Mouse (Mus musculus) splenic B cell, adult 2 months (primary cell): ENCODE results near the gene Arhgap15.
A peak's percentile ranks its signal among the peaks of the same experiment; 100 is the strongest.

ENCODE experiments used
- DNase-seq: peaks from one replicate; pipeline ENCODE4 v3.0.0-alpha.2; 2011; ENCODE audit warnings: low read depth, low spot score
- H3K27me3 ChIP-seq: 2 replicates; pipeline ENCODE4 v1.6.1; 2012; ENCODE audit warnings: mild to moderate bottlenecking, low read length, moderate library complexity, mixed read lengths; ENCODE audit not compliant: control insufficient read depth, poor library complexity, insufficient read depth, severe bottlenecking
- H3K36me3 ChIP-seq: 2 replicates; pipeline ENCODE4 v1.6.1; 2012; ENCODE audit warnings: mild to moderate bottlenecking, low read length, moderate library complexity, mixed read lengths; ENCODE audit not compliant: control insufficient read depth, poor library complexity, insufficient read depth, severe bottlenecking

The Arhgap15 gene

DNA sequence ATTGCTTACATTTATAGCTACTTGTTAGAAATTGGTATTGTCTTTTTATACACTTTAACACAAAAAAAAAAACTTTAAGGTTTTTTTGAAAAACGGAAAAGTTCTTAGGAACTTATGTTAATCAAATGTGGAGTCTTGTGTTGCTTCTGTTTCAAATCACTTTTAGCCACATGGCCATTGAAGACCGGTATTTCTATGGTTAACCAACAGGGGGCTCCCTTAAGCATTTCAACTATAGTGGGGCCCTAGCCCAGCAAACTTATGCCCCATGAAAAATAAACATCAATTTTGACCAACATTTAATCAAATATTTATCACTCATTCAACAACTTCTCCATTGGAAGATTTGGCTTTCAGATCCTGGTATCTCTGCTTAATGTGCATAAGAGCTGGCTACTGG lies 557.5 kb downstream of the Arhgap15 start:
- H3K36me3 ChIP-seq = no peaks in the 10 kb centered on the region
- H3K27me3 ChIP-seq = no peaks in the 10 kb centered on the region
- peak; percentile 18 for DNase-seq

DNA sequence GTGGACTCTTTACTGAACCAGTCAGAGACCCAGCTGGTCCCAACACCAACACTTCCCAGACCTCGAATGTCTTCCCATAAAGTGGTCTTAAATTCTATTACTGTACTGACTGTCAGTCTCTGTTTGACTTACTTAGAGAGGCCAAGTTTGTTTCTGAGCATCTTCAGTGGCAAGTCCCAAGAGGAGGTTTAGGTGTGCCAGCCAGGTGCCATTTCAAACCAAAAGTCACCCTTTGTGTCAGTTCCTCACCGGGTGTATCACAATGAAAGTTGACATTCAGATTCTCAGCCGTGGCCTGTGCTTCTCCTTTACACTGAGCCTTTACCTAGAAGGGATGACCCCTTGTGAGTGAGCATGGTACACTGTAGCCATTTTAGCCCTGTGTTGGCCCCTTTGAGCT lies 560.5 kb downstream of the Arhgap15 start:
- H3K36me3 ChIP-seq = no peaks in the 10 kb centered on the region
- no peaks in the 10 kb centered on the region for H3K27me3 ChIP-seq
- DNase-seq = no peak

DNA sequence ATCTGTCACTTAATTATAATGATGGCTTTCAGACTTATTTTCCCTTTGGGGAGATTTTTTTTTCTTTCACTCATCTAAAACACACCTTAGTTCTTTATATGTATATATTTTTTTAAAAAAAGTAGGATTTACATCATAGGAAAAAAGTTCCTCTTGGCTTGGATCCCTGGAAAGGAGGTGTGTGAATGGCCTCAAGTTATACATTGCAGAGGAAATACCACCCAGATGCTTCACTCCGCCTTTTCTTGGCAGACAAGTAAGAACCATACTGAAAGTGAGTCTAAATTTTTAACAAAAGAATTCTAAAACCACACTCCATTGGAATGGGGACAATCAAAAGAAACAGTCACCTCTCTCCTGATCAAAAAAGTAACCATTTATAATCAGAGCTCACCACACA lies 560.9 kb downstream of the Arhgap15 start:
- DNase-seq = no peak
- Histone ChIP-seq H3K27me3 (no peaks in the 10 kb centered on the region), H3K36me3 (no peaks in the 10 kb centered on the region)

DNA sequence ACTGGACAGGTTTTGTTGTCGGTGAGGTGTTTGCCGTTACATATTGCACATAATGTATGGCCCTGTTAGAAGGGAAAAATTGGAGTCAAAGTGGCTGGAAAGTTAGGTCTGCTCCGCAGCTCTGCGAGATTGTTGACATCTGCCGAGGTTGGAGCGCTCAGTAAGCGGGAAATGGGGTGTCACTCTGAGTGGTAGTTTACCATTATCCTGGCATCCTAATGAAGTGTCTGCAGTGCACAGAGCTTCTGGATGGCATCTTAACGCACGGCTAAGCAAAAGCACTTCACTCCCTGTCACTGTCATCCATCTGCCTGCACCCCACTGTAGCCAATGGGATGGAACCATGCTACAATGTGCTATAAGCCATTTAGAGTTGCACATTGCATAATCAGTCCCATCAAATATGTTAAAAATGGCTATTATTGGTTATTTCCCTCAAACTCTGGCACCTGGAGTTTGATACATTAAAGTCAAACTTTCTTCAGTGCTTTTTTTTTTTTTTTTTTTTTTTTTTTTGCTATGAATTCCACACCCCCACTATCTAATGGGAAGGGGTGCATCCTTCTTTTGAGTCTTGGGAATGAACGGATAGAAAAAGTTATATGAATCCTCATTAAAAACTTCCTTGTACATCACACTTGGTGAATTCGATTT lies 561.6 kb downstream of the Arhgap15 start:
- no peak for DNase-seq
- Histone ChIP-seq H3K36me3 (no peaks in the 10 kb centered on the region), H3K27me3 (no peaks in the 10 kb centered on the region)

DNA sequence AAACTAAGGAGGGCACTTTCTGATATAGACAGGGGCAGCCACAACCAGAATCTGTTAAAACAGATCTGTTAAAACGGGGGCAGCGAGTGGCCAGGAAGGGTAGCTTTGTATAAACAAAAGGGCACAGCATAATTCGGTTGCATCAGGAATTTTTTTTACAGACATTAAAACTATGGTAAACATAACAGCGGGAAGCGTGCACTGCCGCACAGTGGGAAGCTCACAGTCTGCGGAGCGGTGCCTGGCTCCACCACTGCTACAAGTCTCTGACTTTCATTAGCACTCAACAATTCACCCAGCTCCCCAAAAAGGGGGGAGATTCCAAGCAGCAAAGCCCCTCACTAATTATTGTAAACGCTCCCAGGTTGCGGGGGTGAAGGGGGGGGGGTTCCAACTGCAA lies 562.6 kb downstream of the Arhgap15 start:
- H3K27me3 ChIP-seq = no peaks in the 10 kb centered on the region
- H3K36me3 ChIP-seq = no peaks in the 10 kb centered on the region
- no peak for DNase-seq

DNA sequence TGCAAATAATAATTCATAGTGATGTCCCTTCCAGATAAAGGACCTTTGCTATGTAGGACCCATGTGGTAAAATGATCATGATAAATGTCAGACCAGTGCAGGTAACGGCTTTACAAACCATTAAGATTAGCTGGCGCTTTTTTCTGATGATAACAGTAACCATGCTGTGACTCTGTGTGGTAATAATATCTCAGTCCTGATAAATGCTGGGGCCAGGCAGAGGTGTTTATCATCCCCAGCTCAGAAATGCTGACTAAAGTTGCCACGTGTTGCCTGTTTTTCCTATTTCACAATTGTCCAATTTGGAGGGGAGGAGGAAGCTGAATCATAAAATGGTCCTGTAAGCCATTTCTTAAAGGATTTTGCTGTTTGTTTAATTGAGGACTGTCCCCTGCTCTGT lies 564.9 kb downstream of the Arhgap15 start:
- Histone ChIP-seq H3K27me3 (no peaks in the 10 kb centered on the region), H3K36me3 (0 out of 2 replicates have a peak, but pooled peaks cover 3% of the 10 kb centered on the region)
- DNase-seq = no peak

DNA sequence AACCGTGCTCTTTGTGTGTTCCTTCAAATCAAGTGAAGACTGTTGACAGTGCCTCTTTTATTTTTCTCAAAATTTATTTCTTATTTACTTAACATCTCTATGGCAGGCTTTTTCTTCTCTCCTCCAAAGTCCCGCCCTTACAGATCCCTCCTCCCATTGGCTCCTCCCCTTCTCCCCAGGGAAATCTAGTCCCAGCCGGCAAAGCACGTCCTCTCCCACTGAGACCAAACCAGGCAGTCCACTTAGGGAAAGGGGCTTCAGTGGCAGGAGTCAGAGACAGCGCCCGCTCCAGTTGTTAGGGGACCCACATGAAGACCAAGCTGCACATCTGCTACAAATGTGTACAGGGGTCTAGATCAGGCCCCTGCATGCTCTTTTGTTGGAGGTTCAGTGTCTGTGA lies 569.8 kb downstream of the Arhgap15 start:
- H3K27me3 ChIP-seq = no peaks in the 10 kb centered on the region
- peaks cover 3% of the 10 kb centered on the region; the same call in 1 of the 2 replicates for H3K36me3 ChIP-seq
- no peak for DNase-seq

DNA sequence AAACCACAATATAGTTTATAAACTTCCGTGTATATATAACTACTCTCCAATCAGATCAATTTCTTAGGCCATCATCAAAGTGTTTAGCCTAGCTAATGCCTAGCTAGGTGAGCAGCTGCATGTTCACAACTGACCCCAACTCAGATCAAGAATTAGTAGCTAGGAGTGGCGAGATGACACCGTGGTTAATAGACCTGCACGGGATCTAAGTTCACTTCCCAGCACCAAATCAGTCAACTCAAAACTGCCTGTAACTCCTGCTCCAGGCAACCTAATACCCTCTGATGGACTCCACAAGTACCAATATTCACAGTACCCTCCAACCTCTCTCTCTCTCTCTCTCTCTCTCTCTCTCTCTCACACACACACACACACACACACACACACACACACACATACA lies 570.9 kb downstream of the Arhgap15 start:
- DNase-seq = no peak
- Histone ChIP-seq H3K27me3 (no peaks in the 10 kb centered on the region), H3K36me3 (peaks cover 3% of the 10 kb centered on the region; the same call in 1 of the 2 replicates)

DNA sequence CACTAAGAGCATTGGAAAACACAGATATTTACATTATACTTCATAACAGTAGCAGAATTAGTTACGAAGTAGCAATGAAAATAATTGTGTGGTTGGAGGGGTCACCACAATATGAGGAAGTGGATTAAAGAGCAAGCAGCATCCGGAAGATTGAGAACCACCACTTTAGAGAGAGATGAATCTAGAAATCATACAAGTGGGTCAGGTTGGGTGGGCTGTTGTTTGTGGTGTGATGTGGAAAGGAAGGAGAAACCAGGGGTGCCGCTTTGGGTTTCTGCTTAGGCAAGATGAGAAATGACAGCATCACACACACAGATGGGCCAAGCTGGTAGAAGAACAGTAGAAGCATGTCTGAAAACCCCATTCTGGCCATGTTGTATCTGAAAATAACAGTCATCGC lies 575.2 kb downstream of the Arhgap15 start:
- no peaks in the 10 kb centered on the region; the same call in 1 of the 2 replicates for H3K36me3 ChIP-seq
- no peaks in the 10 kb centered on the region for H3K27me3 ChIP-seq
- DNase-seq = no peak

DNA sequence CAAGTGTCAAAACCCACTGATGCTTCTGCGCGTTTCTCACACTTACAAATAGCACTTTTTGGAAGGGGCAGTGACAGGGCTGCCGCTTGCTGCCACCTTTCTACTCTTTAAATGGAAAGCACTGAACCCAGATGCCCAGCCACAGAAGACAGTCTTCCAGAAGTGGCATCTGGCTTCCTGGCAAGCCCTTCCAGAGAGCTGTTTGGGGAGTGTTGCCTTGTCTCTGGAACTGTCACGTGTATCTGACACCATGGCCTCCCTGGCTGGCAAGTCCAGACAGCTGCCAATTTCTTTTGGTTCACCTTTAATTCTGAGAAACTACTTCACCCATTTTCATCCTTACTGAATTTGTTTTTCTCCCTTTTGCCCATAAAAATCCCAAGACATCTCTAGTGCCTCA lies 584.7 kb downstream of the Arhgap15 start:
- no peaks in the 10 kb centered on the region for H3K36me3 ChIP-seq
- no peak for DNase-seq
- no peaks in the 10 kb centered on the region for H3K27me3 ChIP-seq

DNA sequence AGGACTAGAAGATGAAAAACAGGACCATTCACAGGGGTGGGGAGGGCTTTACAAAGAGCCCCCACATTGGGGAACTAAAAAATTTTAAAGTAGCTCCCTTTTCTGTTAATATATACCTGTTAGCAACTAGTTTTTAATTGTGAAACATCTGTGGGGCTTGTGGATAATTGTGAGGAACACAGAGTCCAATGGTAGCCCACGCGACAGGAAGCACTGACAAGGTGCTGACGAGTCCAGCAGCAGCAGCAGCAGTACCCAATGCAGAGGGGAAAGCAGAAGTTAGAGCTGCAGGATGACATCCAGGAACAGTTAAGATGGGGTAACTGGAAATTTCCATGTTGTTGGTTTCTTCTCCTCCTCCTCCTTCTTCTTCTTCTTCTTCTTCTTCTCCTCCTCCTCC lies 585.4 kb downstream of the Arhgap15 start:
- no peaks in the 10 kb centered on the region for H3K27me3 ChIP-seq
- DNase-seq = peak; percentile 14
- no peaks in the 10 kb centered on the region for H3K36me3 ChIP-seq

DNA sequence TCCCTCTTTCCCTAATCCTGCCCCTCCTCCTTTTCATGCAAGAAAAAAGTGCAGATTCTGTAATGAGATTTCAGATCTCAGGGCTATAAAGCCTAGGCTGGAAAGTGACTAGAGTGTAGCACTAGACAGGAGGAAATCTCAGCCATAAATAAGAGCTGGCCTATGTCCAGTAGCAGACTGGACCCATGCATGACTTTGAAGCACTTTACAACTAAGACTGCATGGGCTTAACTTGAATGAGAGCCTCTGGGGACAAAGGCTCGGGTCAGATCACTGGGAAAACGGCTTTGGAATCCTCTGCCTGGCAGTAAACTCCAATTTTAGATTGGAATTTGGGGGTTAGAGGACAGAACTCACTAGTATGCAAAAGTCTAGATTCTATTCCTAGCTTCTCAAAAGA lies 585.9 kb downstream of the Arhgap15 start:
- DNase-seq = no peak
- 0 out of 2 replicates have a peak, but pooled peaks cover 1% of the 10 kb centered on the region for H3K36me3 ChIP-seq

DNA sequence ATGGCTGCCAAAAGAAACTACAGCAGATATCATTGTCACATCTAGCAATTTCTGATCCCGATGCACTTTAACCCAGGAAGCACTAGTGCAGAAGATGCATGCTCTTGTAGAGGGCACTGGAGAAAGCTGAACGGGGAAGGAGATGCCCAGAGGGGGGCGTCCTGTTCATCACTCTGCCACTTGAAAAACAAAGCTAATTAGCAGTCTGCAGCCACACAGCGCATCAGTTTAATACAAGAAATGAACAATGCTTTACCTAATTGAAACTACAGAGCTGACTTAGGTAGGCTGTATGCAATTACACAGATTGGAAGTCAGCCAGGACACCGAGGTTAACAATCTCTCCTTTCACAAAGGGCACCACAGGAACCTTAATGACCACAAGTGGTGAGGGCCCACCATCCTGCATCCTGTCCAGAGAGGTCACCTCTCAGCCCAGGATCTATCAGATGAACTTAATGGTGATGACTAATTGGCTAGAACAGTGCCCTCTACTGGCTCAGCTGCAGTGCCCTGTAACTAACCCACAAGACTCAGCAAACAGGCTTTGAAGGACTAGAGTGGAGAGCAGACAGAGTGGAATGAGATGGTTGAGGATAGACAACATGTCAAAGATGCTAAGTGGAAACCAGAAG lies 588.2 kb downstream of the Arhgap15 start:
- Histone ChIP-seq H3K27me3 (no peaks in the 10 kb centered on the region), H3K36me3 (0 out of 2 replicates have a peak, but pooled peaks cover 1% of the 10 kb centered on the region)
- DNase-seq = peak; percentile 38

More for the DNA sequence above, 585.9 kb downstream of the Arhgap15 start:
- H3K27me3 ChIP-seq = no peaks in the 10 kb centered on the region

DNA sequence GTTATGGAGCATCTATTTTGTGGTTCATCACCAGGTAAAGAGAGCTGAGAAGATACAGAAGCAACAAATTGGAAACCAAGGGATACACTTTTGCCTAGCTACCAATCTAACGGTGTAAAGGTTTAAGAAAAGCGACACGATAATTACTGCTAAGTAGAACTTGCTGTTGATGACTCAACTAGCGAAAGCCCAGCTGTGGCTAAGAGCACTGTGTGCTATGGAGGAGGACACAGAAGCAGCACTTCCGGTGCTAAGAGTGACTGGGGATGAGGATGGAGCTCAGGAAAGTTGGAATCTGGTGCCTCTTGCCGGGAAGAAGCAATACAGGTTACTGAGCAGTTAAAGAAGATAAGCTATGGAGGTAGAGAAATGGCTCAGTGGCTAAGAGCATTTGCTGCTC lies 589.8 kb downstream of the Arhgap15 start:
- 0 out of 2 replicates have a peak, but pooled peaks cover 1% of the 10 kb centered on the region for H3K36me3 ChIP-seq
- DNase-seq = no peak
- H3K27me3 ChIP-seq = no peaks in the 10 kb centered on the region

DNA sequence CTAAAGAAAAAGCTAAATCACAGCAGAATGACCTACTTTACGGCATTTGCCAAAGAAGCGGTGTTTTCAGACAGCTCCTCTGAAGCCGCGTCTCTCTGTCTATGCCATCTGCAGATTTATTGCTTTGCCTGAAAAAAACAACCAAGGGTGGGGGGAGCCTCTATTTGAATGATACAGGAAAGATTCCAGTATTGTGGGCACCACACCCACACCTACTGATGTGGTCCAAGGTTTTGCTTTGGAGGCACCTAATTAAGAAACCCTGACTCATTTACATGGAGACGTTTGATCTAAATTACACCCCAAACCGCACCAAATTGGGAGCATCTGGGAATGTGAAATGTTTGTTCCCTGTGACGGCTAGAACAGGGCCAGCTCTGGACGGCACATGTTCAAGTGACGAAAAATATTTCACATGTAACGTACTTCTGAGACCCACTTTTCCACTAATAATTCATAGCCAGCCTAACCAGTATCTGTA lies 592.5 kb downstream of the Arhgap15 start:
- no peak for DNase-seq
- Histone ChIP-seq H3K36me3 (0 out of 2 replicates have a peak, but pooled peaks cover 1% of the 10 kb centered on the region), H3K27me3 (no peaks in the 10 kb centered on the region)
